Mouse (Mus musculus): ENCODE data around the gene Gm6583. TPM values are rescaled to one million over a fixed set of nuclear protein-coding genes. Genes with fewer than 3 reads are reported as not detected.

Gene Gm6583
- polyA plus RNA-seq, 1 experiment = not detected

DNA sequence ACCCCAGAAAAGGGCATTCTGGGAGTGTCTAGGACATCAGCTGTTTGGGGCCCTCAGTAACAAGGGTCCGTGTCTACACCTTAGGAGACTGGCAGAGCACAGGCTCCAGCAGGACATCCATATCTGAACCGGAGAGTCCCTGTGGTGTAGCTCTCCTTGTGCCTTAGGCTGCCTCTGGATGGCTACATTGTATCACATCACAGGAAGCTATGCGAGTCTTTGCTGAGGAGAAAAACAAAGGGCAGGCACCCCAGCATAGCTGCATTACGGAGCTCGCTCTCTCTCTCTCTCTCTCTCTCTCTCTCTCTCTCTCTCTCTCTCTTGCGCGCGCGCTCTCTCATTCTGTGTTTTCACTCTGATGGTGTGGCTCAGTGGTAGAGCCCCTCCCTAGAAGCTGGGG is 26.2 kb upstream of the Gm6583 start:
- TF ChIP-seq CTCF (IDR thresholded peaks at IDR 0.05; ENCODE audit: extremely low read depth, insufficient read depth, insufficient read length, insufficient replicate concordance) (no peak), POLR2A (IDR thresholded peaks at IDR 0.05; ENCODE audit: low read depth, low read length) (no peak)
- H3K36me3 ChIP-seq (ENCODE audit: control insufficient read depth, insufficient read depth, low read length) = no peaks in the 10 kb centered on the region; the same call in 1 of the 2 replicates
- H3K27ac ChIP-seq (ENCODE audit: insufficient read depth, low read length) = no peak overlapping the region
- no peak for DNase-seq (ENCODE audit: low read depth in 1 of 2, low spot score in 2 of 2)
- no peaks in the 10 kb centered on the region for H3K27me3 ChIP-seq (ENCODE audit: control insufficient read depth, insufficient read depth, low read length)
- H3K4me1 ChIP-seq (ENCODE audit: control insufficient read depth, insufficient read depth, insufficient read length) = peaks cover 4% of the 10 kb centered on the region; the same call in 1 of the 2 replicates
- WGBS = 88% methylated on average over 9 of the region's 9 CpGs
- no peak overlapping the region for H3K4me3 ChIP-seq (ENCODE audit: extremely low read depth, insufficient read depth, insufficient read length)

DNA sequence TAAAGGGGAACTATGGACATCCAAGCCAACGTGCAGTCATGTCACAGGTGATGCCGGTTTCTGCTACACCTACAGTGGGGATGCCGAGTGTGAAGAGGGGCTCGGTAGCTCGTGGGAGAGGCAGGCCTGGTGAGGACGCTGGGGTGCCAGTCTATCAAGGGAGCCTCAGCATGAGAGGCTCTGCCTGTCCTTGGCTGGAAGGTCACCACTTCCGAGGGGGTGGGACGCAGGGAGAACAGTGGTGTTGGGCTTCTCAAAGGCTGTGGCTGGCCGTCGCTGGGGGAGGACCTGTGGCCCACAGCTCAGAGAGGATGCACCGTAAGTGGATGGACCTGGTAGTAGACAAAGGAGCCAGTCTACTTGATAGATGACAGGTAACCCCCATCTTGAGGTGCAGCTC is 25.3 kb upstream of the Gm6583 start:
- H3K4me1 ChIP-seq (ENCODE audit: control insufficient read depth, insufficient read depth, insufficient read length) = peaks cover 4% of the 10 kb centered on the region; the same call in 1 of the 2 replicates
- TF ChIP-seq POLR2A (IDR thresholded peaks at IDR 0.05; ENCODE audit: low read depth, low read length) = no peak
- TF ChIP-seq CTCF (IDR thresholded peaks at IDR 0.05; ENCODE audit: extremely low read depth, insufficient read depth, insufficient read length, insufficient replicate concordance) = no peak
- no peak overlapping the region for H3K4me3 ChIP-seq (ENCODE audit: extremely low read depth, insufficient read depth, insufficient read length)
- no peak overlapping the region for H3K27ac ChIP-seq (ENCODE audit: insufficient read depth, low read length)
- 88% methylated on average over 11 of the region's 11 CpGs for WGBS
- H3K36me3 ChIP-seq (ENCODE audit: control insufficient read depth, insufficient read depth, low read length) = no peaks in the 10 kb centered on the region; the same call in 1 of the 2 replicates
- H3K27me3 ChIP-seq (ENCODE audit: control insufficient read depth, insufficient read depth, low read length) = no peaks in the 10 kb centered on the region
- no peak for DNase-seq (ENCODE audit: low read depth in 1 of 2, low spot score in 2 of 2)

DNA sequence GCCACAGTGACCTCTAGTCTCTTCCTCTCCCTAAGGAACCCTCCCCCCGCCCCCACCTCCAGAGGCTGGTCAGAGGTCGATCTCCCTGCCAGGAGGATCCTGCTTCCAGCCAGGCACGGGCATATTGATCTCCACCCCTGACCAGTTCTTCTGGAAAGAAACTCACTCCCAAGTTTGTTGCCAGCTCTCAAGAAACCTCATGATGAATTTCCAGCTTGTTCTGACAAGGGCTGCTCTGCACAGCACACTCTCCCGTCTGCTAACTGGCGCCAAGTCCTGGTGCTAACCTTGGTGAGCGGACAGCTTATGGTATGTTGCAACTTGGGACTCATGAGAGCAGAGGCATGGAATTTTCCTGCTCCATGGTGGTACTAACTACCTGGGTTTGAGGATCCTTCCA is 22.9 kb upstream of the Gm6583 start:
- TF ChIP-seq POLR2A (IDR thresholded peaks at IDR 0.05; ENCODE audit: low read depth, low read length) = no peak
- TF ChIP-seq CTCF (IDR thresholded peaks at IDR 0.05; ENCODE audit: extremely low read depth, insufficient read depth, insufficient read length, insufficient replicate concordance) = no peak
- Histone ChIP-seq H3K4me3 (ENCODE audit: extremely low read depth, insufficient read depth, insufficient read length) (no peak overlapping the region), H3K36me3 (ENCODE audit: control insufficient read depth, insufficient read depth, low read length) (peaks cover 5% of the 10 kb centered on the region), H3K27me3 (ENCODE audit: control insufficient read depth, insufficient read depth, low read length) (no peaks in the 10 kb centered on the region), H3K4me1 (ENCODE audit: control insufficient read depth, insufficient read depth, insufficient read length) (no peaks in the 10 kb centered on the region), H3K27ac (ENCODE audit: insufficient read depth, low read length) (no peak overlapping the region)
- WGBS = 90% methylated on average over 6 of the region's 6 CpGs
- no peak for DNase-seq (ENCODE audit: low read depth in 1 of 2, low spot score in 2 of 2)

DNA sequence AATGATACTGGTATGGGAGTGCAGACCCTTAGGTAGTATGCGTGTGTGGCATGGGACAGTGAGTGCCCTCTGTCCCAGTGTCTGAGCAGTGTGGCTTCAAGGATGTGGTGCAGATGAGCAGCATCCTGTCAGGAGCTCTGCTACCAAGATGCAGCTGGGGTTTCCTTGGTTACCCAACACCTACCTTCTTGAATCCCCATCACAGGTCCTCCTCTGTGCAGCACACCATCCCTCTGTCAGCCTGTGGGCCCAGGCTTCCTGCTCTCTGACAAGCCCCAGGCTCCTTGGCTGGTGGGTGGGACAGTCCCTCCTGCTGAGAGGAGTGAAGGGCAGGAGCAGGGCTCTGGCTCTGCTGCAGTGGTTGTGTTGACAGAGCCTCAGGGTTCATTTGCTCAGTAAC is 21.5 kb upstream of the Gm6583 start:
- Histone ChIP-seq H3K4me3 (ENCODE audit: extremely low read depth, insufficient read depth, insufficient read length) (no peak overlapping the region), H3K4me1 (ENCODE audit: control insufficient read depth, insufficient read depth, insufficient read length) (no peaks in the 10 kb centered on the region), H3K27ac (ENCODE audit: insufficient read depth, low read length) (no peak overlapping the region), H3K27me3 (ENCODE audit: control insufficient read depth, insufficient read depth, low read length) (no peaks in the 10 kb centered on the region), H3K36me3 (ENCODE audit: control insufficient read depth, insufficient read depth, low read length) (peaks cover 5% of the 10 kb centered on the region)
- DNase-seq (ENCODE audit: low read depth in 1 of 2, low spot score in 2 of 2) = no peak
- WGBS = 93% methylated on average over 1 of the region's 1 CpGs
- no peak for TF ChIP-seq CTCF (IDR thresholded peaks at IDR 0.05; ENCODE audit: extremely low read depth, insufficient read depth, insufficient read length, insufficient replicate concordance)
- no peak for TF ChIP-seq POLR2A (IDR thresholded peaks at IDR 0.05; ENCODE audit: low read depth, low read length)

DNA sequence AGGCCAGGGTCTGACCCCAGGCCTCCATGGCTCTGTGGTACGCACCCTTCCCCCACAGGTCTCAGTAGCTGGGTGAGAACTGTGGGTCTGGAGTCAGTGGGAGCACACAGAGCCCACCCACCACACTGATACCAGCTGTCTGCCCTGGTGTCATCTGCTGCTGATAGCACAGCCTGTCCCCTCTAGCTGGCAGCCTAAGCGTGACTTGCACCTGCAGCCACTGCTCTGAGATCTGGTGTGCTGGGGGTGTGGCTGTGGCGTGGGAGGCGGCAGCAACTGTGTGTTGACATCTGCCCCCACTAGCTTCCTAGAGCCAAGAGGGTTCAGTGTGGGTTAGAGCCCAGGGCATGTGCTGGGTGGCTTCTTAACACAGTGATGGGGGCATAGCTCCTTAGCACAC is 20.3 kb upstream of the Gm6583 start:
- H3K27me3 ChIP-seq (ENCODE audit: control insufficient read depth, insufficient read depth, low read length) = no peaks in the 10 kb centered on the region
- no peak overlapping the region for H3K4me3 ChIP-seq (ENCODE audit: extremely low read depth, insufficient read depth, insufficient read length)
- peaks cover 6% of the 10 kb centered on the region for H3K36me3 ChIP-seq (ENCODE audit: control insufficient read depth, insufficient read depth, low read length)
- TF ChIP-seq POLR2A (IDR thresholded peaks at IDR 0.05; ENCODE audit: low read depth, low read length) = no peak
- no peak for TF ChIP-seq CTCF (IDR thresholded peaks at IDR 0.05; ENCODE audit: extremely low read depth, insufficient read depth, insufficient read length, insufficient replicate concordance)
- no peak for DNase-seq (ENCODE audit: low read depth in 1 of 2, low spot score in 2 of 2)
- WGBS = 68% methylated on average over 4 of the region's 4 CpGs
- no peak overlapping the region for H3K27ac ChIP-seq (ENCODE audit: insufficient read depth, low read length)
- H3K4me1 ChIP-seq (ENCODE audit: control insufficient read depth, insufficient read depth, insufficient read length) = no peaks in the 10 kb centered on the region

DNA sequence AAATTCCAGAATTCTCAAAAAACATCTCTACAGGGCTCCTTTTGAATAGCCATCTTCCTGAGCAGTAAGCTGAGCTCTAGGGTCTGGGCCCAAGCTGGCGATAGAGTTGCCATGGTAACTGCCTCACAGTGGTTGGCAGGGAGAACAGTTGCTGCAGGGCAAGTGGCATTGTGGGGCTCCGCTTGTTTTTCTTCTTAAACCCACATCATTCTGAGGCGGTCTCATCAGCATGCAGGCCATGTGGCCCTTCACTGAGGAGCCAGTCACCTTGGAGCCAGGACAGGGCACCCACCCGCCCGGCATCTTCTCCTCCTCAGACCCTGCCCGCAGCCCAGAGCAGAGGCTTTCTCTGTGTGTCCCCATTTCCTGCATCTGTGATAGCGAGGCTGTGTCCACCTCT is 16.1 kb upstream of the Gm6583 start:
- TF ChIP-seq POLR2A (IDR thresholded peaks at IDR 0.05; ENCODE audit: low read depth, low read length) = no peak
- TF ChIP-seq CTCF (IDR thresholded peaks at IDR 0.05; ENCODE audit: extremely low read depth, insufficient read depth, insufficient read length, insufficient replicate concordance) = no peak

DNA sequence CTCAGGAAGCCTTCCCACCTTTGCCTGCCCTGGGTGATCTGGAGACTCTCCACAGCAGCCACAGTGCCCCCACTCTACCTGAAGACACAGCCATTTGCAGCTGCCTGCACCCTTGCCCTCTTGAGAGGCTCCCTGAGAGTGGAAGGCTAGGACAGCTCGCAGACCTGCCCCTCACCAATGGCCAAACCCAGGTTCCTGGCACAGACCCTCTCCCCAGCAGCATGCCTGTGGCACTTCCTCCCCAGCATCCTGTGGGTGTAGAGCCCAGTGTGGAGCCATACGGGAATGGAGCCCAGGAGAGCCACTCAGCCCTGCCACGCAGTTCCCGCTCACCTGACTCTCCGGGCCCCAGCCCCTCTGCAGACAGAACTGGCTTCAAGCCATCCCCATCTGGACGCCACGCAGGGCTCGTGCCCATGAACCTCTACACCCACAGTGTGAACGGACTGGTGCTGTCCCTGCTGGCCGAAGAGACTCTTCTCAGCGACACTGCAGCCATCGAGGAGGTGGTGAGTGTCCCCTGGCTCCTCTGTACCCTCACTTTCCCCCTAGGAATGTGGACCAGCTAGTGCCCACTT is 14.5 kb upstream of the Gm6583 start:
- 95% methylated on average over 12 of the region's 12 CpGs for WGBS
- Histone ChIP-seq H3K27me3 (ENCODE audit: control insufficient read depth, insufficient read depth, low read length) (no peaks in the 10 kb centered on the region), H3K4me3 (ENCODE audit: extremely low read depth, insufficient read depth, insufficient read length) (no peak overlapping the region), H3K36me3 (ENCODE audit: control insufficient read depth, insufficient read depth, low read length) (peaks cover 4% of the 10 kb centered on the region), H3K27ac (ENCODE audit: insufficient read depth, low read length) (no peak overlapping the region), H3K4me1 (ENCODE audit: control insufficient read depth, insufficient read depth, insufficient read length) (peaks cover 18% of the 10 kb centered on the region)
- no peak for DNase-seq (ENCODE audit: low read depth in 1 of 2, low spot score in 2 of 2)
- TF ChIP-seq POLR2A (IDR thresholded peaks at IDR 0.05; ENCODE audit: low read depth, low read length) (no peak), CTCF (IDR thresholded peaks at IDR 0.05; ENCODE audit: extremely low read depth, insufficient read depth, insufficient read length, insufficient replicate concordance) (no peak)

More for the DNA sequence above, 16.1 kb upstream of the Gm6583 start:
- Histone ChIP-seq H3K4me1 (ENCODE audit: control insufficient read depth, insufficient read depth, insufficient read length) (peaks cover 18% of the 10 kb centered on the region), H3K4me3 (ENCODE audit: extremely low read depth, insufficient read depth, insufficient read length) (no peak overlapping the region), H3K36me3 (ENCODE audit: control insufficient read depth, insufficient read depth, low read length) (peaks cover 8% of the 10 kb centered on the region; the same call in 1 of the 2 replicates), H3K27me3 (ENCODE audit: control insufficient read depth, insufficient read depth, low read length) (no peaks in the 10 kb centered on the region), H3K27ac (ENCODE audit: insufficient read depth, low read length) (no peak overlapping the region)
- 88% methylated on average over 7 of the region's 7 CpGs for WGBS
- DNase-seq (ENCODE audit: low read depth in 1 of 2, low spot score in 2 of 2) = no peak
